Mouse (Mus musculus): ENCODE results near the gene Calcoco2.

DNA sequence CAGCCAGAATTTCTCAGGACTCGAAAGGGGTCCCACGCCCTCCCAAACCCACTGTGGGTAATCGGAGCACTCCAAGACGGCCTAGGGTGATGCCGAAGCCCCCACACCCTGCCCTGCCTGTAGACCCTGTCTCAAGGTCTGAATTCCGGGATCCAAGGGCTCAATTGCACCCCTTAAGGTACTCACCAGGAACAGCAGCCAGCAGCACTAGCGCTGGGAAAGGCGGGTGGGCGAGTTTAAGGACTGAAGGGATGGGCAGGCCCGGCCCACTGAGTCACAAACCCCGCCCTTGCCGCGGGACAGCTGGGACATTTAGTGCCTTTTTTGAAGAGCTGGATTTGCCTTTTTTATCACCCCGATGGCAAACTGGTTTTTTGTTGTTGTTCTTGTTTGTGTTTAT, at the start of gene Calcoco2:
- TF ChIP-seq CTCF (IDR thresholded peaks at IDR 0.05) (no peak), EP300 (IDR thresholded peaks at IDR 0.05; ENCODE audit: insufficient read depth, low read depth, low read length) (no peak), POLR2A (IDR thresholded peaks at IDR 0.05; ENCODE audit: insufficient read depth, low read depth, low read length) (no peak)
